Mouse (Mus musculus): Measurements from ENCODE around the gene Itgav.

Gene Itgav

DNA sequence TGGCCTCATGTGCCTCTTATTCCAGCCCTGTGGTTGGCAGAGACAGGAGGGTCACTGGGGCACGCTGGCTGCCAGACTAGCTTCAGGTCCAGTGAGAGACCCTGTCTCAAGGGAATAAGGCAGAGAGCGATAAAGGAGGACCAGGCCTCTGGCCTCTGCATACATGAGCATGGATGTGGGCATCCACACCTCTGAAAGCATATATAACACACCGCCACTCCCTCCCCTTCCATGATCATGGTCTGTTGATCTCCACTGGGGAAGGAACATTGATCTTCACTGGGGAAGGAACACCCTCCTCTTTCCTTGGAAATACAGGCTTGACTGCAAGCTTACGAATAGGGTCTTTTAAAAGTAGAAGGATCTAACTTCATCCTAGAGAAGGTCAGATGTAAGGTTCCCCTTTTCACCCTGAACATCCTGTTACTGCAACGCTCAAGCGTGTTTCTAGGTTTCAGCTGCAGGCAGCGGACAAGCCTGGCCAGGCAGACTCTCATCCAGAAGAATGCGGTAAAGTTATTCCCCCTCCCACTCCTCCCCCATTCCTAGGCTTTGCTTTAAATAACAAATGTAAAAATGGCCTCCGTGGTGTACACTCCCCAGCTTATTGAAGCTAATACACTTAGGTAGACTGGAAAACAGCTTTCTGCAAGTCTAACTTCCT, 15.4 kb downstream of the Itgav start:
- in situ Hi-C loops (cut with MboI; ENCODE audit: unreplicated experiment in 2 of 2), result loop anchor here in 1 of 2 experiments (25.0 kb wide), 1 partner anchor 1298 kb away; the partner anchor contains the start of genes P2rx3, Ssrp1 and Tnks1bp1

DNA sequence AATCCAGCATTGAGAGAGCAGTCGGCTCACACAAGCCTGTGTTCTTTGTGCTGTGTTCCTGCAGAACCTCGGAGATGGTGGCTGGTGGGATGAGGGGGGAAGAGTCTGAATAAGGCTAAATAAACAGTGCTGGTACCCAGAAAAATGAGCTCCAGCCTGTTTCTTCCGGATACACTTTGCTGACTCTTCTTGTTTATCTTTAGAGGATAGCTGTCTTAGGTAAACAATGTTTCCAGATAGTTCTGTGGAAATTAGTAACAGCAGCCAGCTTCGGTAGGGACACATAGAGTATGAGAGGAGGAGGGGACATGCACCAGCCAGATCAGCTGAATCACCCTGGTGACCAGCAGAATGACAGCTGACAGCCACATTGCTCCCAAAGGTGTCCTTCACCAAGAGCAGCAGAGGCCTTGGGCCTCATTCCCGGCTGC, 16.4 kb downstream of the Itgav start:
- in situ Hi-C loops (cut with MboI; ENCODE audit: unreplicated experiment in 2 of 2), result loop anchor here in 1 of 2 experiments (25.0 kb wide), 1 partner anchor 1297 kb away; the partner anchor contains the start of genes P2rx3, Ssrp1 and Tnks1bp1

DNA sequence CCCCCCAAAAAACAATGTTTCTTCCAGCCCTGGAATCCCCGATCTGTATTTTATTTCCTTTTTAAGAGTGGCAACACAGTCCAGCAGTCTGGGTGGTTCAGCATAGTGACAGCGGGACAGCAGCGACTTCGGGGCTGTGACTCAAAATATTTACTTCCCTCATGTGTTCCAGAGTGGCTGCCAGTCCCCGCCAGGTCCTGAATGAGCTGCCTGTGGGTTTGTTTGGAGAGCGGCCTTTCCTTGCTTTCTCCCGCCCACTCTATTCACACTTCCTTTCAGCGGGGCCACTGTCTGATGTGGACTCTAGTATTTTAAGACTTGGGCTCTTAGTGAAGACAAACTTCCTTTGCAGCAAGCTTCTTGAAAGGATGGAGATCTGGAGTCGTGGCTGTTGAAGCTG, 18.0 kb downstream of the Itgav start:
- in situ Hi-C loops (cut with MboI; ENCODE audit: unreplicated experiment in 2 of 2), result loop anchor here in 1 of 2 experiments (25.0 kb wide), 1 partner anchor 1295 kb away; the partner anchor contains the start of genes P2rx3, Ssrp1 and Tnks1bp1

DNA sequence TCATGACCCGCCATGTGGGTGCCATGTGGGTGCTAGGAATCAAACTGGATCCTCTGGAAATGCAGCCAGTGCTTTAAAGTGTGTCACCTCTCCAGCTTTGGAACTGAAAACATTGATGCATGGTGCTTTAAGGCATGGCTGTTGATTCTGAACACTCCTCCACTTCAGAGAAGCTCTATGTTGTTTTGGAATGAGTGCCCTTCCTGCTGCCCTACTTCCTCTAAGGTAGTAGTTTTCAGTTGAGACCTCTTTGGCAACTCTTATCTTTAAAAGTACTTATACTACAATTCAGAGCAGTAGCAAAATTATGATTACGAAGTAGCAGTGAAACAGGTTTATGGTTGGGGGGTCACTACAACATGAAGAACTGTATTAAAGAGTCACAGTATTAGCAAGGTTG, 18.6 kb downstream of the Itgav start:
- in situ Hi-C loops (cut with MboI; ENCODE audit: unreplicated experiment in 2 of 2), result loop anchor here in 1 of 2 experiments (25.0 kb wide), 1 partner anchor 1294 kb away; the partner anchor contains the start of genes P2rx3, Ssrp1 and Tnks1bp1

DNA sequence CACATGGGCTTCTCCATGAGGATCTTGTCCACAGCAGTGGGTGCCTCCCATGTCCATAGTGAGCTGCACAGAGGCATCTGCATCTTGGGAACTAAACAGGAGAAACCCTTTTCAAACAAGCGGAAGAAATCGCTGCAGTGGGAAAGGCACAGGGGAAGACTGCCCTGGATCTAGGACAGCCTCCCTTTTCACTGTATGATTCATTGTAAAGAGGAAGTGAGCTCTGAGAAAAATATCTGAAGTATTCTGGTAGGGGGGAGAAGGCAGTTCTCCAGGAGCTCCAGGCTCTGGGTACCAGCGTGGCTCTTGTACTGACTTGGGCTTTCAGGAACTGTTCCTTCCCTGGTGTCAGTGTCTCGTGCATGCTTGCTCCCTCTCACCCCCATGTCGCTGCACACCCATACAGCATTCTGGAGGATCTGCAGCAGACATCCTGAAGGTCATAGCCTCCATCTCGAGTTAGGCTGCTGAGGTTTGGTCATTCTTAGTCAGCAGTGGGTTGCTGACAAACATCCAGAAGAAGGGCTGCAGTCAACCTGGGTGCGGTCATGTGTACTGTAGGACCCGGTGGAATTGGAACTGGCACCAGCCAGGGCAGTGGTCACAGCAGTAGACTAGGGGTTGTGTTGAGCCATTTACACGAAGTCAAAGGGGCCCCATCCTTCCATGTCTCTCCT, 20.2 kb downstream of the Itgav start:
- in situ Hi-C loops (cut with MboI; ENCODE audit: unreplicated experiment in 2 of 2), result loop anchor here in 1 of 2 experiments (25.0 kb wide), 1 partner anchor 1293 kb away; the partner anchor contains the start of genes P2rx3, Ssrp1 and Tnks1bp1

DNA sequence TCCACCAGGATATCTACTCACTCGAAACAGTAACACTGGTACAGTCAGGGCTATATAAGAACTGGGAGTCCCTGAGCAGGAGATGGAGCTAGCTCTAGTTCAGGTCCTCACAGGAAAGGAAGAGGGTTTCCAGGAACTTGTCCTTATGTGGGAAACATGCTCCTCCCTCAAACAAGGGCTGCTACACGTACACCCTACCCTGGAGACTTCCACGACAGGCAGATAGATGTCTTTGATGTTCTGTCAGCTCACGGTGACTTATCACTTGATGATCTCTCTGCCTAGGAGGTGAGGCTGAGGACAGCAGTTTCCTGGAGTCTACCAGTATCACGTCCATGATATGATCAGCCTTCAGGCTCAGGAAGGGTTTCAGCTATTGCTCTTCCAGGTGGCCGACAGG, 21.1 kb downstream of the Itgav start:
- in situ Hi-C loops (cut with MboI; ENCODE audit: unreplicated experiment in 2 of 2), result loop anchor here in 1 of 2 experiments (25.0 kb wide), 1 partner anchor 1292 kb away; the partner anchor contains the start of genes P2rx3, Ssrp1 and Tnks1bp1

DNA sequence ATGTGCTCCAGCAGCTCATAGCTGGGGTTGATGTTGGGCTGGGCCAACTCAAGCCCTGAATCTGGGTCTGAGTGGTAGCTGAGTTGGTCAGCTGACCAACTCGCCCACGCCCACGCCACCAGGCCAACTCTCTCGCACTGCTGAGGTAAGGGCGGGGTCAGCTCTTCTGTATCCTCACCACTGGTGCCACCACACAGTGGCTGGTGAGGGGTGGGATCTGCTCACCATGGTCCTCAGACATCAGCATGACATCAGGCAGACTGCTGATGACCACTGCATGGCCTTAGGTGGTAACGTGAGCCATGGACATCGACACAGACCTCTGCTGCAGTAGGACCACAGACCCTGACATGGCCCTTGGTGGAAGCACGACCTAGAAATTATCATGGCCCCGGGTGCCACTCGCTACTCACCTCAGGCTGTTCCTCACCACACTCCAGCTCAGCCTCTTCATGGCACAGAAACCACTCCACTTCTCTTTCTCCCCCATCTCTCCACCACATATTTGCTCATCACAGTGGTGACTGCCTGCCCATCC, 24.5 kb downstream of the Itgav start:
- in situ Hi-C loops (cut with MboI; ENCODE audit: unreplicated experiment in 2 of 2), result loop anchor here in 1 of 2 experiments (25.0 kb wide), 1 partner anchor 1289 kb away; the partner anchor contains the start of genes P2rx3, Ssrp1 and Tnks1bp1

DNA sequence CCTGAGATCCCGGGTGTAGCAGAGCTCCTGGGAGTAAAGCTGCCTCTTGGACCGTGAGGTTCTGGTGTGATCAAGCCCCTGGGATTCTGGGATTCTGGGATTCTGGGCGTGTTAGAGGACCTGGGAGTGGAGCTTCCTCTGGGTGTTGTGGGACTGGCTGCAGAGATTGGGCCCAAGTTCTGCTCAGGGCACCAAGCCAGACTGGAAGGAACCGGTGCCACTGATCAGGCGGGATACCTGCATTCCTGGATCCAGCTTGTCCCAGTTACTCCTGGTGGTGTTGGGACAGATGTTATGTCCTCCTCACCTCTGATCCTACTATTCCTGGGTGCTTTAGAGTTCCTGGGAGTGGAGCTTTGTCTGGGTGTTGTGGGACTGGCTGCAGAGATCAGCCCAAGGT, 28.8 kb downstream of the Itgav start:
- in situ Hi-C loops (cut with MboI; ENCODE audit: unreplicated experiment in 2 of 2), result loop anchor here in 1 of 2 experiments (25.0 kb wide), 1 partner anchor 1666 kb away; no protein-coding TSS in a partner anchor

DNA sequence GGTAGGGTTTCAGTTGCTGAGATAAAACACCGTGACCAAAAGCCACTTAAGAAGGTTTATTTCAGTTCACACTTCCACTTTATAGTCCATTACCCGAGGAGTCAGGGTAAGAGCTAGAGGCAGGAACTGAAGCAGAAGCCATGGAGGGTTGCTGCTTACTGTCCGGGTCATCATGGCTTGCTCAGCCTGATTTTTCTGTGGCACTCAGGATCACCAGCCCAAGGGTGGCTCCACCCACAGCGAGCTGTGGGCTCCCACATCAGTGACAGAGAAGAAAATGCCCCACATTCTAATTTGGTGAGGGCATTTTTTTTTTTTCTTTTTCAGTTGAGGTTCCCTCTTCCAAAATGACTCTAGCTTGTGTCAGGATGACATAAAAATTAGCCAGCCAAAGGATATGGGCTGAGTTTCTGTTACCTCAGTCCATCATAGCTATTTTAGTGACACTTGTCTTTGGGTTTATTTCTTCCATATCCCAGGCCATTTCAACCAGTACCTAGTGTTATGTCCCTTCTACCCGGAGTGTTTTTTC, 30.2 kb downstream of the Itgav start:
- in situ Hi-C loops (cut with MboI; ENCODE audit: unreplicated experiment in 2 of 2), result loop anchor here in 1 of 2 experiments (25.0 kb wide), 1 partner anchor 1667 kb away; no protein-coding TSS in a partner anchor

DNA sequence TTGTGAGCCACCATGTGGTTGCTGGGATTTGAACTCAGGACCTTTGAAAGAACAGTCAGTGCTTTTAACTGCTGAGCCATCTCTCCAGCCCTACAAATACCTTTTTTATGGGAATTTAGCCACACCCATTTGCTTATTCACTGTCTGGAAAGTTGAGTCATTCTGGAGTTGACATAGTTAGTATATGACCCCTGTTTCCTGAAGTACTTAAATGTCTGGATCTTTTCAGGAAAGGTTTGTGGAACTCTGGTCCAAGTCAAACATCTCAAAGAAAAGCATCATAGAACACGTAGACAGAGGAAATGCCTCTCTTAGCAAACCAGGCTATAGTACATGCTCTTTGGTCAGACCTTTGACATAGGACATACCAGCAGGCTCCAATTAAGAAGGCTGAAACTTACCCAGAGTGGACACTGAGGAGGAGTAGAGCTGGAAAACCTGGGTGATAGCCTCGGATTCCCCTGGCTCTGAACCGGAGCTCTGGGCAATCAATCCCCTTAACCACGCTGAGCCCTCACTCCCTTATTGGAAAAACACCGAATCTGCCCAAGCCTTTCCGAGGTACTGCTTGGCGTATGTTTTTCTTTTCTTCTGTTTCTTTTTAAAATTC, 34.5 kb downstream of the Itgav start:
- in situ Hi-C loops (cut with MboI; ENCODE audit: unreplicated experiment in 2 of 2), result loop anchor here in 1 of 2 experiments (25.0 kb wide), 1 partner anchor 1671 kb away; no protein-coding TSS in a partner anchor

DNA sequence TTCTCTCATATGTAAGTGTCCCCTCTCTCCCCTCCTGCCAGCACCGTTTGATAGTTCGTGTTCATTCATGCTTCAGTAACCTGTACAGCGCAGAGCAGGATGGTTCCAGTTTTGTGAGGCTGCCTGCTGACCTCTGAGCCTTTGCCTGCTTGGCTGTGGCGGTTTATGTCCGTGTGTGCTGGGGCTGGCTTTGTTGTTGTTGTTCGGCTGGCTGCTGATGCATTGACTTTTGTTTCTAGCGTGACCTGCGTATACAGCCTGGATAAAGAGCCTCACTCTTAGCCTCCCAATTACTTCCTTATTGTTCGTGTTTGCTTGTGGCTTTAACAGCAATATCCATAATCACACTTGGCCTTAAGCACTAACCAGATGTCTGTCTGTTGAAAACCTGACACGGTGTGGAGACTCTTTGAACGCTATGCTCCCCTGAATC, 35.0 kb downstream of the Itgav start:
- in situ Hi-C loops (cut with MboI; ENCODE audit: unreplicated experiment in 2 of 2), result loop anchor here in 1 of 2 experiments (25.0 kb wide), 1 partner anchor 1672 kb away; no protein-coding TSS in a partner anchor

DNA sequence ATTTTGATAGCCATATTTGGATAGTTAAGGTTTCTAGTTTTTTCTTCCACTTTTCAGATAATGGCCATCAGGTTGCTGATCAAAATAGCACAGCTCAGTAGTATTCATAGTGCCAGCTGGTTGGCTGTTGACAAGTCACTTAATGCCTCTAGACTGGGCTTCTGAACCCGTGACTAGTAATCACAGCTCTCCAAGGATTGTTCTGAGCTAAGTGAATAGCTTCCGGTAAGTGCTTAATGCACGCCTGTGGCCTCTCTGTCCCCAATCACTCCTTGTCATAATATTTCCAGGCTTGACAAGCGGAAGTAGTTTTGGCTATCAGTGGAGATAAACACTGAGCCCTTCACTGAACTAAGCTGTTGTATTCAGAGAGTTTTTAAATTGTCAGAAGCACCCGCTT, 35.5 kb downstream of the Itgav start:
- in situ Hi-C loops (cut with MboI; ENCODE audit: unreplicated experiment in 2 of 2), result loop anchor here in 1 of 2 experiments (25.0 kb wide), 1 partner anchor 1672 kb away; no protein-coding TSS in a partner anchor

DNA sequence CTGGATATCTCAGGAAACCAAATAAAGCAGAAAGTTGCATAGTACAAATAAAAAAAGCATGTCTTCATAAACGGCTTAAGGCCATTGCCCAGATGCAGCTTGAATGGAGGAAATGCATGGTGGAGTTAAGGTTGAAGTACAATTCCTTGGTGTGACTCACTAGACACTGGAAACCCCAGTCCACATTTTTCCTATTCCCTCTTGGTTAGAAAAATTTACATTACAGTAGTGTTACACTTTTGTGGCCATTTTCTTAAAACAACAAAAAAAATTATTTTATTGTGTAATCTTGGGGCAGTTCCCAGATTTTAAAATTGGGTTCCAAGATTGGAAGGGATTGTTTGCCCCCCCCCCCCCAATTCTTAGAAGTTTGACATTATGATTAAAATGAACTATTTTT, 35.9 kb downstream of the Itgav start:
- in situ Hi-C loops (cut with MboI; ENCODE audit: unreplicated experiment in 2 of 2), result loop anchor here in 1 of 2 experiments (25.0 kb wide), 1 partner anchor 1673 kb away; no protein-coding TSS in a partner anchor

DNA sequence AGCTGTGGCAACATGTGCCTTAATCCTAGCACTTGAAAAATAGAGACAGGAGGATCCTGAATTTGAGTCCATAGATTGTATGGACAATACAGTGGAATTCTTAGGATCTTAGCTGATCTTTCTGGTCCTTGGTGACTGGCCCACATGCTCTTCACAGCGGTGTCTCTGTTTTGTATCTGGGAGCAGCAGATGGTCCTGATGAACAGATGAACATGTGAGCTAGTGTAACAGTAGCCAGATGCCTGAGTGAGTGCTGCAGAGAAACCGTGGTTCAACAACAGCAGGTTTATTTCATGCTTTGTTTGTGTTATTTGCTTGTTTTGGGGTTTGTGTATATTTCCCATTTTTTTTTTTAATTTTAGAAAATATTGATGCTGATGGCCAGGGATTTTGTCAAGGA, 37.3 kb downstream of the Itgav start:
- in situ Hi-C loops (cut with MboI; ENCODE audit: unreplicated experiment in 2 of 2), result loop anchor here in 1 of 2 experiments (25.0 kb wide), 1 partner anchor 1674 kb away; no protein-coding TSS in a partner anchor

DNA sequence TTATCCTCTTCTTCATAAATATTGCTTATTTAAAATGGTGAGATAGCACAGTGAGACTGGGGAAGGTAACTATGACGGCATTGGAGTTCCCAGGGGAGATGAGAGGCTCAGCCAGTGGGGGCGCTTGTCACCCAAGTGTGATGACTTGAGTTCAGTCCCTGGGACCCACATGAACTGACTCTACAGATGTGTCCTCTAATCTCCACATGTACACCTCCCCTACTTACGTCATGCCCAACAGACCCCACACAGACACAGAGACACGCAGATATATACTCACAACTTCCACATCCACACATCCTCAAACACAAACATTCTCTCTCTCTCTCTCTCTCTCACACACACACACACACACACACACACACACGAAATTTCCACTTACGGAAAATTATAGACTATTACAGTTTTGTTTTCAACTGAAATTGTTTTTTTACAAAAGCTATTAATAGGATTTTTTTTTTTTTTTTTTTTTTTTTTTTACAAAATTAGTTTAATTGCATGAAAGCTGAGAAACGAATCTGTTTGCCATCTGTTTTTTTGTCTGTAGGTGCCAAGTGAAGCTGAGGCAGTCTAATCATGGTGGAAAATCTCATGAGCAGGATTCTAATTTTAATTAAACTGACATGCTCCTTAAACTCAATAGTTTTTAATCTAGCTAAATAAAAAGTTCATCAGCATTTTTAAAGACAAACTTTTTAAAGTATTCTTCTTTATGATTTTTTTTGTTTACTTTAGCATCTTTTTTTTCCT, 38.1 kb downstream of the Itgav start:
- in situ Hi-C loops (cut with MboI; ENCODE audit: unreplicated experiment in 2 of 2), result loop anchor here in 1 of 2 experiments (25.0 kb wide), 1 partner anchor 1675 kb away; no protein-coding TSS in a partner anchor

DNA sequence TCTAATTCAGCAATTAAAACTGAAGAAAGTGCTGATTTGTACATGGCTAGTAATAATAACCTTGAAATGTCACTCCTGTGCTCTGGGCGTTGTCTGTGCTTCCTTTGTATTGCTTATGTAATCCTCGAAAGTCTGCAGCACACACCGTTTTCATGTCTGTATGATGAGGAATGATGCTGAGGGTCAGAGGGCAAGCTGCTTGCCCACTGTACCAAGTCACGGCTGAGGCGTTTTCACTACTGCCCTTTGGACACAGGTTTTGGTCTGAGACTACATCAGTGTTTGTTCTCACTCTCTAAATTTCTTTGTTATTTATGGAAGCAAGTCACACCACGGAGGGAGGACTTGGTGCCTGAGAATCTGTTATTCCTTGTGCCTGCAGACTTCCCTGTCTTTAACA, 41.9 kb downstream of the Itgav start:
- in situ Hi-C loops (cut with MboI; ENCODE audit: unreplicated experiment in 2 of 2), result loop anchor here in 1 of 2 experiments (25.0 kb wide), 1 partner anchor 1679 kb away; no protein-coding TSS in a partner anchor

DNA sequence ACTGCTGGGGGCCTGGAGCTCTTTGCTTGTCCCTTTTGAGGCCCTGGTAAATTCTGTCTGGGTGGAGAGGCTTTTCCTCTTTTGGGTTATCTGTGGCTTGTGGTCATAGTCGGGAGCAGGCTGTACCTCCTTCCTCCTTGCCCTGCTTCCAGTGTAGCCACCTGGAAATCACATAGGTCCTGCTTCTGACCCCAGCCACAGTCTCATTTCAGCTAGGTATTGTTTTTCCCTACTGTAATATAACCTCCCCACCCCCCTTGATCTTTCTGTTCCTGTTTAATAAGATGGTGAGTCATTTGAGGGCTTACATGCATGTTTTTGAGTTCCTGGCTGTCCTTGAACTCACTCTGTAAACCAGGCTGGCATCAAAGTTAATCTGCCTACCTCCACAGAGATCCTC, 42.7 kb downstream of the Itgav start:
- in situ Hi-C loops (cut with MboI; ENCODE audit: unreplicated experiment in 2 of 2), result loop anchor here in 1 of 2 experiments (25.0 kb wide), 1 partner anchor 1680 kb away; no protein-coding TSS in a partner anchor

DNA sequence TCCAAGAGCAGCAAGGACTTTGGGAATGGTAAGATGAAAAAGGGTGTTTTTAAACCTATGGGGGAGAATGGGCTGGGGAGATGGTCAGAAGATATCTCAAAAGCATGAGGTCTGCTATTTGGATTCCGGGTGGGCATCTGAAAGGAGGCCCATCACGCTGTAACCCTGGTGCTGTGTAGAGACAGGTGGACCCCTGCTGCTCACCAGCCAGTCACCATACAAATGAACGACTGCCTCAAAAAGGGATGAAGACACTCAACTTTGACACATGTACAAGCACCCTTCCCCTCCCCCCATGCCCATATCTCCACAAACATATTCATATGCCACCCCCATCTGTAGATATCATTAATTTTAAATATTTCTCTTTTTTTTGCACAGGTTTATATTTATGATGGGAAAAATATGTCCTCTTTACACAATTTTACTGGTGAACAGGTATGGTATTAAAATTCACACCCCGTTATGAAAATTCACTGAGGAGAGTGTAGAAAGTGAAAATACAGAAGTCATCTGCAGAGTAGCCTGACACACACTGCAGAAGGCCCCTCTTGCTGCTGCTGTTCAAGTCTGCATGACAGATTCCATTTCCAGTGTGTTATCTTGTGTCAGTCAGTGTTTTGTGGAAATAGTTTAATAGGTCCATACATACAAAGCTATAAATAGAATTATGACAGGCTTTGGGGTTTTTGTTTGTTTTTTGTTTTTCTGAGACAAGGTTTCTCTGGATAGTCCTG, 44.3 kb downstream of the Itgav start:
- in situ Hi-C loops (cut with MboI; ENCODE audit: unreplicated experiment in 2 of 2), result loop anchor here in 1 of 2 experiments (25.0 kb wide), 1 partner anchor 1681 kb away; no protein-coding TSS in a partner anchor

Measured in v-Abl transformed pro-B cells (cell line).